In the genomic region with DNA sequence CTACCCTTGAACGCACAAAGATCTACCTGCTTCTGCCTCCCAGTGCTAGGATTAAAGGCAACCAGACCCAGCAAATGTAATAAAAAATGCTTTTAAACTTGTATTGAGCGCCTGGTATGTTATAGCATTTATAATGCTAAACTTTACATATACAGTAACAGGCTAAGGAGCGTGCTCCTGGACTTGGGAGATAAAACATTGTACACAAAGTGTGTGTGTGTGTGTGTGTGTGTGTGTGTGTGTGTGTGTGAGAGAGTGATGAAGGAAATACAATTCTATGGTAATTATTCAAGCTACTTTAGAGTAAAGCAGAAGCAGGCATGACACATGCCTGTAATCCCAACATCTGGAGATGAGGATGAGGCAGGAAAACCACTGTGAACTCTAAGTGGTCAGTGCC, we compare ENCODE assay signal across 10 mouse cellular contexts. TPM values are rescaled to one million over a fixed set of nuclear protein-coding genes. Genes with fewer than 3 reads are reported as not detected.
DNase-seq lines count a peak whose midpoint lies in the region; ATAC-seq and TF ChIP-seq lines count a peak whose summit lies in the region.
"Had no signal": no experiment of that assay in that cellular context is flagged by ENCODE, and none has a peak within 500 bp of the region (broad histone marks: within the 10 kb centered on the region; RNA-seq: fewer than 3 reads in every experiment).

Gene Rsbn1l, minus strand, starts transcription at position 101 of the 400 bp plus-strand sequence.

- no peak within 1 kb of the TSS for H3K9ac ChIP-seq in heart, adult 2 months (ENCODE audit: low read depth, low read length)
- no peak within 1 kb of the TSS for H3K9ac ChIP-seq in heart, embryonic 11.5 days (ENCODE audit: low read depth, low read length)
- no peak within 1 kb of the TSS for H3K9ac ChIP-seq in ES-Bruce4 (ENCODE audit: low read depth, poor library complexity, severe bottlenecking)
- peak within 1 kb of the TSS; percentile 20; the same call in 1 of the 2 replicates for H3K9ac ChIP-seq in liver, embryonic 11.5 days (ENCODE audit: low read depth, low read length)
- no peak within 1 kb of the TSS for H3K9ac ChIP-seq in hindbrain, postnatal 0 days (replicated peaks; ENCODE audit: low read length)
- H3K9ac ChIP-seq: embryonic facial prominence, embryonic 13.5 days had no signal

- no peak for TF ChIP-seq CTCF in heart, adult 2 months (IDR thresholded peaks at IDR 0.05)
- TF ChIP-seq CTCF in ES-Bruce4 (IDR thresholded peaks at IDR 0.05; ENCODE audit: low read depth, low read length) = no peak
- no peak for TF ChIP-seq CTCF in hindbrain, postnatal 0 days (IDR thresholded peaks at IDR 0.05; ENCODE audit: low read depth)

- H3K4me2 ChIP-seq in heart, embryonic 11.5 days = no peak within 1 kb of the TSS
- H3K4me2 ChIP-seq in liver, embryonic 11.5 days = peak within 1 kb of the TSS; percentile 23
- no peak within 1 kb of the TSS for H3K4me2 ChIP-seq in hindbrain, postnatal 0 days (ENCODE audit: low read depth, low read length)
- H3K4me2 ChIP-seq: embryonic facial prominence, embryonic 13.5 days had no signal

- no peak for TF ChIP-seq POLR2A in heart, adult 2 months (IDR thresholded peaks at IDR 0.05; ENCODE audit: insufficient read depth, low read depth, low read length)
- TF ChIP-seq POLR2A in ES-Bruce4 (IDR thresholded peaks at IDR 0.05; ENCODE audit: insufficient read depth, low read length) = no peak

- intact Hi-C loops in heart, adult 2 months (cut with DNase I) = no loop called here

- H3K79me2 ChIP-seq in heart, adult 2 months (replicated peaks; ENCODE audit: control insufficient read depth, insufficient read depth, low read length) = no peaks in the 10 kb centered on the region

- no peak for DNase-seq in heart, adult 2 months
- DNase-seq in liver, embryonic 11.5 days (ENCODE audit: low spot score) = no peak
- no peak for DNase-seq in kidney, postnatal 36 days
- DNase-seq in hindbrain, postnatal 0 days (ENCODE audit: low spot score) = no peak
- DNase-seq: thymus, postnatal 14 days had no signal

- no peaks in the 10 kb centered on the region for H3K27me3 ChIP-seq in heart, adult 2 months (ENCODE audit: control insufficient read depth, insufficient read depth, low read length)
- no peaks in the 10 kb centered on the region for H3K27me3 ChIP-seq in heart, embryonic 11.5 days (ENCODE audit: control insufficient read depth, insufficient read depth, low read length)
- no peaks in the 10 kb centered on the region for H3K27me3 ChIP-seq in ES-Bruce4 (ENCODE audit: control insufficient read depth, insufficient read depth, low read length, poor library complexity, severe bottlenecking)
- no peaks in the 10 kb centered on the region for H3K27me3 ChIP-seq in liver, embryonic 11.5 days (replicated peaks; ENCODE audit: control insufficient read depth, insufficient read depth, low read length)
- H3K27me3 ChIP-seq in hindbrain, postnatal 0 days (ENCODE audit: insufficient read depth, low read length) = no peaks in the 10 kb centered on the region
- H3K27me3 ChIP-seq: embryonic facial prominence, embryonic 13.5 days had no signal

- ATAC-seq in heart, embryonic 11.5 days (replicated peaks; ENCODE audit: insufficient number of reproducible peaks, low FRiP score, low TSS enrichment) = no peak
- ATAC-seq in erythroid progenitor cell, adult 5-6 weeks (replicated peaks; ENCODE audit: low FRiP score, poor library complexity, severe bottlenecking) = no peak
- ATAC-seq in liver, embryonic 11.5 days (replicated peaks; ENCODE audit: low FRiP score) = no peak
- no peak for ATAC-seq in frontal cortex, adult (ENCODE audit: low TSS enrichment)
- ATAC-seq in hindbrain, postnatal 0 days = no peak

- WGBS in heart, adult 2 months = 97% methylated on average over 3 of the region's 3 CpGs
- 93% methylated on average over 3 of the region's 3 CpGs for WGBS in heart, embryonic 11.5 days (ENCODE audit: insufficient replicate concordance)
- 86% methylated on average over 3 of the region's 3 CpGs for WGBS in liver, embryonic 11.5 days
- WGBS in hindbrain, postnatal 0 days = 95% methylated on average over 3 of the region's 3 CpGs

- no peak for TF ChIP-seq EP300 in heart, adult 2 months (IDR thresholded peaks at IDR 0.05; ENCODE audit: insufficient read depth, low read depth, low read length)
- no peak for TF ChIP-seq EP300 in ES-Bruce4 (IDR thresholded peaks at IDR 0.05; ENCODE audit: insufficient read depth, low read depth, low read length)

- H3K4me3 ChIP-seq in heart, adult 2 months = no peak within 1 kb of the TSS
- H3K4me3 ChIP-seq in heart, embryonic 11.5 days (ENCODE audit: low read depth, low read length) = no peak within 1 kb of the TSS
- no peak within 1 kb of the TSS for H3K4me3 ChIP-seq in ES-Bruce4 (ENCODE audit: low read depth, low read length)
- H3K4me3 ChIP-seq in liver, embryonic 11.5 days (ENCODE audit: low read depth, low read length) = no peak within 1 kb of the TSS
- H3K4me3 ChIP-seq in hindbrain, postnatal 0 days (ENCODE audit: low read length) = no peak within 1 kb of the TSS
- H3K4me3 ChIP-seq: embryonic facial prominence, embryonic 13.5 days had no signal

- H3K36me3 ChIP-seq in heart, adult 2 months (ENCODE audit: control insufficient read depth, insufficient read depth, low read length) = peaks cover 2% of the 10 kb centered on the region
- peaks cover 5% of the 10 kb centered on the region; the same call in 1 of the 2 replicates for H3K36me3 ChIP-seq in heart, embryonic 11.5 days (ENCODE audit: control insufficient read depth, insufficient read depth, low read length)
- no peaks in the 10 kb centered on the region for H3K36me3 ChIP-seq in ES-Bruce4 (ENCODE audit: control insufficient read depth, insufficient read depth, low read length, poor library complexity, severe bottlenecking)
- peaks cover 6% of the 10 kb centered on the region for H3K36me3 ChIP-seq in liver, embryonic 11.5 days (ENCODE audit: control insufficient read depth, insufficient read depth, low read length)
- no peaks in the 10 kb centered on the region for H3K36me3 ChIP-seq in hindbrain, postnatal 0 days (ENCODE audit: insufficient read depth, low read length)

- H3K9me3 ChIP-seq in heart, embryonic 11.5 days (replicated peaks; ENCODE audit: control insufficient read depth, low read length) = peaks cover 4% of the 10 kb centered on the region
- H3K9me3 ChIP-seq in ES-Bruce4 (replicated peaks; ENCODE audit: control insufficient read depth, insufficient read depth, low read length, poor library complexity, severe bottlenecking) = no peaks in the 10 kb centered on the region
- peaks cover 5% of the 10 kb centered on the region; the same call in 1 of the 2 replicates for H3K9me3 ChIP-seq in liver, embryonic 11.5 days (ENCODE audit: control insufficient read depth, low read length)
- H3K9me3 ChIP-seq in hindbrain, postnatal 0 days (ENCODE audit: low read length) = 0 out of 2 replicates have a peak, but pooled peaks cover 3% of the 10 kb centered on the region

- H3K27ac ChIP-seq in heart, adult 2 months = no peak within 1 kb of the TSS; the same call in 1 of the 2 replicates
- no peak within 1 kb of the TSS for H3K27ac ChIP-seq in heart, embryonic 11.5 days (ENCODE audit: low read depth, low read length)
- H3K27ac ChIP-seq in ES-Bruce4 (ENCODE audit: insufficient read depth, low read length) = no peak within 1 kb of the TSS
- 0 out of 2 replicates have a peak within 1 kb of the TSS, but pooled peaks have one; percentile 23 for H3K27ac ChIP-seq in liver, embryonic 11.5 days (ENCODE audit: low read depth, low read length)
- H3K27ac ChIP-seq in hindbrain, postnatal 0 days = no peak within 1 kb of the TSS
- H3K27ac ChIP-seq: embryonic facial prominence, embryonic 13.5 days had no signal

- H3K4me1 ChIP-seq in heart, adult 2 months (ENCODE audit: control insufficient read depth, insufficient read depth, low read length) = no peaks in the 10 kb centered on the region; the same call in 1 of the 2 replicates
- H3K4me1 ChIP-seq in heart, embryonic 11.5 days (ENCODE audit: control insufficient read depth, insufficient read depth, low read length) = no peaks in the 10 kb centered on the region
- no peaks in the 10 kb centered on the region for H3K4me1 ChIP-seq in ES-Bruce4 (ENCODE audit: control insufficient read depth, insufficient read depth, low read length)
- peaks cover 11% of the 10 kb centered on the region; the same call in 1 of the 2 replicates for H3K4me1 ChIP-seq in liver, embryonic 11.5 days (replicated peaks; ENCODE audit: control insufficient read depth, insufficient read depth, low read length)
- no peaks in the 10 kb centered on the region for H3K4me1 ChIP-seq in hindbrain, postnatal 0 days (ENCODE audit: insufficient read depth, low read length)

RNA-seq across cellular contexts. Expression of gene Rsbn1l, which starts in this region (rescaled TPM):
- 10 to 100 TPM; 11.5 to 15.1 TPM for total RNA-seq in heart, adult 2 months (2021)
- polyA plus RNA-seq in heart, adult 2 months (2012; rRNA removed) = 3.7 and 8.4 TPM in 2 replicates
- polyA plus RNA-seq in heart, embryonic 11.5 days (2014; fragmentation: Nextera tagmentation; extraction: Ambion mirVana) = 5.9 and 8.4 TPM in 2 replicates
- 33.5 and 36.7 TPM in 2 replicates for polyA plus RNA-seq in ES-Bruce4 (2011; ENCODE audit: insufficient read depth, insufficient read length, low read depth, missing spikeins)
- total RNA-seq in erythroid progenitor cell, adult 5-6 weeks (2015; ENCODE audit: low replicate concordance) = 47.2 and 60.4 TPM in 2 replicates
- total RNA-seq in erythroid progenitor cell, adult 5-6 weeks (2017; ENCODE audit: low replicate concordance) = 51.8 and 72.5 TPM in 2 replicates
- 10.2 and 11.0 TPM in 2 replicates for polyA plus RNA-seq in liver, embryonic 11.5 days (2014; fragmentation: Nextera tagmentation; extraction: Ambion mirVana)
- 4.5 and 5.5 TPM in 2 replicates for total RNA-seq in hindbrain, postnatal 0 days (2014; rRNA removed)
- 3.7 and 4.0 TPM in 2 replicates for polyA plus RNA-seq in hindbrain, postnatal 0 days (2015; fragmentation: Nextera tagmentation; extraction: Ambion mirVana)
